Mouse (Mus musculus) myocyte (in vitro differentiated cells): ENCODE data around the gene Lrguk. TPM values are rescaled to one million over a fixed set of nuclear protein-coding genes. Genes with fewer than 3 reads are reported as not detected.

Source experiments
- H3K27me3 ChIP-seq: one replicate; pipeline ENCODE4 v1.6.1; 2011; ENCODE audit not compliant: control insufficient read depth, insufficient read depth, insufficient read length
- H3K36me3 ChIP-seq: one replicate; pipeline ENCODE4 v1.6.1; 2011; ENCODE audit not compliant: control insufficient read depth, insufficient read depth
- H3K4me2 ChIP-seq: one replicate; pipeline ENCODE4 v1.6.1; 2011; ENCODE audit warnings: low read depth, control low read depth
- H3K4me3 ChIP-seq: one replicate; pipeline ENCODE4 v1.5.1; 2011; ENCODE audit warnings: mild to moderate bottlenecking, control low read depth, moderate library complexity
- H3K79me2 ChIP-seq: one replicate; pipeline ENCODE4 v1.6.1; 2011; ENCODE audit not compliant: control insufficient read depth, insufficient read depth
- H3ac ChIP-seq: one replicate; pipeline ENCODE4 v1.6.1; 2011; ENCODE audit not compliant: control insufficient read depth, insufficient read length
- CEBPB ChIP-seq: IDR thresholded peaks from 2 replicates; pipeline ENCODE4 v1.6.1; 2011; ENCODE audit warnings: mild to moderate bottlenecking, moderate library complexity; ENCODE audit not compliant: poor library complexity, insufficient read depth, severe bottlenecking
- E2F4 ChIP-seq: IDR thresholded peaks from one replicate; pipeline ENCODE4 v1.6.1; 2011; ENCODE audit warnings: mild to moderate bottlenecking, control low read depth, moderate library complexity; ENCODE audit not compliant: insufficient read depth
- MAX ChIP-seq: IDR thresholded peaks from one replicate; pipeline ENCODE4 v1.6.1; 2011; ENCODE audit warnings: low read depth, mild to moderate bottlenecking, control low read depth
- MYOD1 ChIP-seq, 3 experiments: IDR thresholded peaks; one replicate each; pipeline ENCODE4 v1.6.1; 2011; ENCODE audit warnings: control low read depth in 2 of 3, low read depth in 2 of 3, mild to moderate bottlenecking in 2 of 3, moderate library complexity in 1 of 3; ENCODE audit not compliant: insufficient read length in 2 of 3, control insufficient read depth in 1 of 3
- MYOG ChIP-seq, 3 experiments: IDR thresholded peaks; one replicate each; pipeline ENCODE4 v1.6.1; 2011; ENCODE audit warnings: control low read depth in 2 of 3, low read depth in 2 of 3, mild to moderate bottlenecking in 2 of 3; ENCODE audit not compliant: insufficient read length in 2 of 3, control insufficient read depth in 1 of 3, insufficient read depth in 1 of 3
- POLR2A ChIP-seq: IDR thresholded peaks from one replicate; pipeline ENCODE4 v1.6.1; 2011; ENCODE audit warnings: low read depth, mild to moderate bottlenecking, control low read depth, moderate library complexity; ENCODE audit not compliant: insufficient read length
- POLR2AphosphoS2 ChIP-seq: IDR thresholded peaks from one replicate; pipeline ENCODE4 v1.6.1; 2011; ENCODE audit warnings: low read depth, control low read depth; ENCODE audit not compliant: insufficient read length
- REST ChIP-seq: IDR thresholded peaks from one replicate; pipeline ENCODE4 v1.6.1; 2011; ENCODE audit warnings: mild to moderate bottlenecking, control low read depth, moderate library complexity; ENCODE audit not compliant: insufficient read depth, insufficient read length
- SRF ChIP-seq: IDR thresholded peaks from one replicate; pipeline ENCODE4 v1.6.1; 2011; ENCODE audit warnings: low read depth; ENCODE audit not compliant: control insufficient read depth, insufficient read length
- TCF12 ChIP-seq: IDR thresholded peaks from one replicate; pipeline ENCODE4 v1.6.1; 2011; ENCODE audit warnings: mild to moderate bottlenecking, control low read depth; ENCODE audit not compliant: poor library complexity, insufficient read depth, severe bottlenecking
- TCF3 ChIP-seq: IDR thresholded peaks from one replicate; pipeline ENCODE4 v1.6.1; 2011; ENCODE audit warnings: low read depth, control low read depth; ENCODE audit not compliant: insufficient read length
- USF1 ChIP-seq: IDR thresholded peaks from one replicate; pipeline ENCODE4 v1.6.1; 2011; ENCODE audit warnings: low read depth, mild to moderate bottlenecking, control low read depth, moderate library complexity
- polyA plus RNA-seq: library from polyadenylated mRNA; unstranded; fragments of >200 nt; fragmentation: generic; extraction: Trizol; gene quantifications from one replicate; pipeline ENCODE4 v1.2.1, GENCODE M21; 2012; ENCODE audit warnings: missing spikeins

Lrguk gene
- polyA plus RNA-seq, 1 experiment: 0.11 TPM

DNA sequence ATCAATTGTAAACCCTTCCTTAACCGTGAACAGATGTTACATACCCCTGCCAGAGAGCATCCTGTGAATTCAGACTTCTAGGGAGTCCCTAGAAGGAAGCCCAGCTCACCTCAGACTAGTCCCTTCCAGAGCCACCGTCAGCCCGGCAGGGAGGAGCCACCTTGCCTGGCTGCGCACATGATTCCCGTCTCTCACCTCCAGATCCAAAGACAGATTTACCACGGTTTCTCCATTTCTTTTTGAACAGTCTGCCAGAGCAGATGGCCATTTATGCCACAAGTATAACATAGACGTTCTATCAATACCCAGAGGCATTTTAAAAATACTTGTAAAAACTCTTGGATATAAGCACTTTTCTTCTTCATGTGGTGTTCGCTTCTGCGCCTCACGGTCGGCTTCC, 46.3 kb downstream of the Lrguk start:
- no peak overlapping the region for H3K4me2 ChIP-seq
- H3K27me3 ChIP-seq: no peaks in the 10 kb centered on the region
- no peak for TF ChIP-seq MYOD1 (IDR thresholded peaks at IDR 0.05; ENCODE audit: control insufficient read depth in 1 of 3, insufficient read length in 2 of 3, low read depth in 2 of 3)
- no peak for TF ChIP-seq MAX
- no peak for TF ChIP-seq USF1
- no peak for TF ChIP-seq SRF
- TF ChIP-seq E2F4: no peak
- no peak for TF ChIP-seq MYOG (IDR thresholded peaks at IDR 0.05; ENCODE audit: control insufficient read depth in 1 of 3, insufficient read depth in 1 of 3, insufficient read length in 2 of 3, low read depth in 2 of 3)
- no peak for TF ChIP-seq TCF12
- no peaks in the 10 kb centered on the region for H3K79me2 ChIP-seq
- H3K36me3 ChIP-seq: no peaks in the 10 kb centered on the region
- no peak overlapping the region for H3ac ChIP-seq
- no peak overlapping the region for H3K4me3 ChIP-seq

DNA sequence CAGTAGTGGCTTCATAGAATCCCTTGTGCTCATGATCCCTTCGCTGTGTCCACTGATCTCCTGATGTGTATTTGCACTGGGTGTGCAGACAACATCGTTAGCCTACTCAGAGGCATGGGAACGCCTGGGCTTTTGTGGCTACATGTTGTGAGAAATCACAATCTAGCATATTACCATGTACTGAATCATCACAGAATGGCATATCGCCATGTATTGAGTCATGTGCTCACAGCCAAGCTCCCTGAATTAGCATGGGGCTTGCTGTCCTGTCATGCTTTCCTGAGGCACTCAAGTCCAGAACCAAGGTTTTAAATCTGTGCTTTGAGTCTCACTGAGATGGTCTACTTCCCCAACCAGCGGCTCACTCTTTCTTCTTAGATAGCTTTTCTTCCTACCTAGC, 54.2 kb downstream of the Lrguk start:
- TF ChIP-seq TCF12: no peak
- no peak for TF ChIP-seq MYOG (IDR thresholded peaks at IDR 0.05; ENCODE audit: control insufficient read depth in 1 of 3, insufficient read depth in 1 of 3, insufficient read length in 2 of 3, low read depth in 2 of 3)
- peak; percentile 28 for TF ChIP-seq USF1
- no peaks in the 10 kb centered on the region for H3K27me3 ChIP-seq
- H3K4me3 ChIP-seq: no peak overlapping the region
- H3K79me2 ChIP-seq: no peaks in the 10 kb centered on the region
- no peak overlapping the region for H3ac ChIP-seq
- H3K36me3 ChIP-seq: no peaks in the 10 kb centered on the region
- no peak overlapping the region for H3K4me2 ChIP-seq

DNA sequence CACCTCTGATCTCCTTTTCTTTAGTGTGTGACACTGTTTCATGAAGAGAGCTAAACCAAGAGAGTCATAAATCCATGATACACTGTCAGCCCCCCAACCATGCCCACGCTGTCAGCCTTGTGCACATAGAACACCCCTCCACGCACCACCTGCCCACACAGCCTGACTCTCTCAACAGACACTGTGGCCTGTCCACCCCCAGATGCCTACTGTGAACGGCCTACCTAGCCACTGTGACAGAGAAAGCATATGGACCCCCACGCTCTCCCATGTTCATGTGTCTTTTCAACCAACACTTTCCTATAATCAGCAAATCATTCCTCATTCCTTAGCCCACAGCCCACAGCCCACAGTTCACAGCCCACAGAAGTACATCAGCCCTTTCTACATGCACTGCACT, 58.5 kb downstream of the Lrguk start:
- H3K27me3 ChIP-seq: no peaks in the 10 kb centered on the region
- no peak overlapping the region for H3K4me3 ChIP-seq
- H3ac ChIP-seq: no peak overlapping the region
- no peaks in the 10 kb centered on the region for H3K36me3 ChIP-seq
- no peak for TF ChIP-seq REST
- no peak for TF ChIP-seq POLR2AphosphoS2
- no peak for TF ChIP-seq USF1
- no peak for TF ChIP-seq TCF12
- H3K79me2 ChIP-seq: no peaks in the 10 kb centered on the region
- H3K4me2 ChIP-seq: no peak overlapping the region

- no peaks in the 10 kb centered on the region for H3K36me3 ChIP-seq
- H3K79me2 ChIP-seq: no peaks in the 10 kb centered on the region
- TF ChIP-seq POLR2A (no peak), MAX (no peak), POLR2AphosphoS2 (no peak), TCF12 (no peak), SRF (no peak), USF1 (no peak), REST (no peak), MYOG (IDR thresholded peaks at IDR 0.05; ENCODE audit: control insufficient read depth in 1 of 3, insufficient read depth in 1 of 3, insufficient read length in 2 of 3, low read depth in 2 of 3) (no peak), TCF3 (no peak), CEBPB (no peak), MYOD1 (IDR thresholded peaks at IDR 0.05; ENCODE audit: control insufficient read depth in 1 of 3, insufficient read length in 2 of 3, low read depth in 2 of 3) (no peak), E2F4 (no peak)
- no peak overlapping the region for H3K4me3 ChIP-seq
- no peak overlapping the region for H3ac ChIP-seq
- no peak overlapping the region for H3K4me2 ChIP-seq
- peaks cover 5% of the 10 kb centered on the region for H3K27me3 ChIP-seq
These were observed 59.7 kb downstream of the Lrguk start for GRCm38 (mm10) chr6:34088986-34089385.

DNA sequence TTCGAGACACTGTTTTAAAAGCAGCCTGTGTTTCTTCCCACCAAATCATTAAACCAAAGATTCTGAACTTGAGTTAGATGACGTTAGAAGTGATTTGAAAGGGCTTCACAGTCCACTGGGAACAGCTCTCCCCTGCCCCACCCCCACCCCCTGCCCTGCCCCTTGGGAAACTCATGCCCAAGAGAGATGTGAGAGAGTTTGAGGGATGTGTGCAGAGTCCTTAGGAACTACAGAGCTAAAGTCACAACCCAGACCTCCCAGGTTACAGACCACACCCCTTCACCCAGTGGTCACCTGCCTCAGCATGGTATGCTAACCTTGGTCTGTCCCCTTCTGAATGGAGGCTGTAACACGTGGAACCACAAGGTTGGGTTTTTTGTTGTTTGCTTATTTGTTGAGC, 62.3 kb downstream of the Lrguk start:
- TF ChIP-seq USF1 (no peak), TCF12 (no peak), REST (no peak), MYOD1 (IDR thresholded peaks at IDR 0.05; ENCODE audit: control insufficient read depth in 1 of 3, insufficient read length in 2 of 3, low read depth in 2 of 3) (no peak), MYOG (IDR thresholded peaks at IDR 0.05; ENCODE audit: control insufficient read depth in 1 of 3, insufficient read depth in 1 of 3, insufficient read length in 2 of 3, low read depth in 2 of 3) (no peak), SRF (no peak), CEBPB (no peak), MAX (no peak), E2F4 (no peak), POLR2A (no peak), POLR2AphosphoS2 (no peak), TCF3 (no peak)
- H3K27me3 ChIP-seq: peaks cover 5% of the 10 kb centered on the region
- H3K79me2 ChIP-seq: no peaks in the 10 kb centered on the region

More for the DNA sequence above, 62.3 kb downstream of the Lrguk start:
- H3K4me2 ChIP-seq: no peak overlapping the region
- H3K4me3 ChIP-seq: no peak overlapping the region
- no peaks in the 10 kb centered on the region for H3K36me3 ChIP-seq
- H3ac ChIP-seq: no peak overlapping the region
